Mouse (Mus musculus): ENCODE data around the gene Trip12. TPM values are rescaled to one million over a fixed set of nuclear protein-coding genes. Genes with fewer than 3 reads are reported as not detected.

Gene Trip12
- total RNA-seq, 4 experiments from 2014 or later = 177 to 244 (median 207) TPM

DNA sequence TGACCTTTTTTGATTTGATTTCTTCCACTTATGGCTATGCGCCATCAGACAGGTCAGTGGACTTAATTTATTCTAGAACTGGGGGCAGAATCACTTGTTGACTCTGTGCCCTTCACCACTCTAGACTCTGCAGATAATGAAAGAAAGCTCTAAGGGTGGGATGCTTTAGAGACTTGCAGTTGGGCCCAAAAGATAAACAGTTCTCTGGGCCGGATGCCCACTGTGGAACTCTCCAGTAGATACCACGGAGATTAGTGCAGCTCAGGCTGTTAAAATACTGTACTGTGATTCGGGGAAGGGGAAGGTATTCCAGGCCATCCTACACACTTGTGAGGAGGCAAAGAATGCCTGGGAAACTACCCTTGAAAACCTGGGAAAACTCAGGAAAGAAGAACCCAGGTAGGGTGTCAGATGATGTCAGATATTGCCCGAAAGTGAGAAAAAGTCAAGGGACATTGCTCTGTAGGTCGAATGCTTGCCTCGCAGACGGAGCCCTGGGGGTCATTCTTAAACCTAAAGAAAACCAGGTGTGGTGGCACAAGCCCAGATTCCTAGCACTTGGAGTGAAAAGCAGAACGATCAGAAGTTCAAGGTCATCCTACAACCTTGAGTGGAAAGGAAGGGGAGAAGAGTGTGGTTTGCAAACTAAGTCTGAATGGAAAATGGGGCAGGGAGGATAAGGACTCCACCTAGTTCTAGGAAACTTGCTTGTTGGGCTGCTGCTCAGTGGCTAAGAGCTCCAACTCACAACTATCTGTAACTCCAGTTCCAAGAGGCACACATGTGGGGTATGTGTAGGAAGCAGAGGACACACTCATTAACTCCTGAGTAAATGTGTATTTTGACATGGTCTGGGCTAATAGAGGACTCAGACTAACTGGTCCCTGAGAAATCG is 20.3 kb upstream of the Trip12 start:
- no peak for DNase-seq (ENCODE audit: low spot score in 2 of 2)

- no peak for DNase-seq (ENCODE audit: low spot score in 2 of 2)
Measured at GRCm38 (mm10) chr1:84859597-84859996, 19.3 kb upstream of the Trip12 start.

DNA sequence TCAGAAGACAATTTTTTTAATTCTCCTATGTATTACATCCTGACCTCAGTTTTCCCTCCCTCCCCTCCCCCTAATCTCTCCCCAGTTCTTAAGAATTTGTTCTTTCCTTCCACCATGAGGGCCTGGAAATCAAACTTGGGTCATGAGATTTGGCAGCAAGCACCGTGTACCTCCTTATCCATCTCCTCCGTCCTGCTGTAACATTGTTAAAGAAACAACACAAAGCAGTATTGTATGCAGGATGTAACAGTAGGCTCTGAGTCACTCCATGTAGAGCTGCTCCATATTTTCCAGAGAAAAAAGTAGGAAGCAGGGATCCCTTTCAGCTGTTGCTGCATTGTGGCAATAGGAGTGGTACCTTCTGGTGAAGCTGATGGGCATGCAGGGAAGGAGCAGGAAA is 15.4 kb upstream of the Trip12 start:
- DNase-seq (ENCODE audit: low spot score in 2 of 2) = no peak

GRCm38 (mm10) chr1:84854966-84855365 is 14.7 kb upstream of the Trip12 start:
- no peak for DNase-seq (ENCODE audit: low spot score in 2 of 2)

GRCm38 (mm10) chr1:84853721-84854120 is 13.4 kb upstream of the Trip12 start:
- no peak for DNase-seq (ENCODE audit: low spot score in 2 of 2)

- no peak for DNase-seq (ENCODE audit: low spot score in 2 of 2)
Measured at GRCm38 (mm10) chr1:84851512-84852235, 11.4 kb upstream of the Trip12 start.

GRCm38 (mm10) chr1:84850471-84850870 is 10.2 kb upstream of the Trip12 start:
- no peak for DNase-seq (ENCODE audit: low spot score in 2 of 2)

GRCm38 (mm10) chr1:84849804-84850203 is 9.5 kb upstream of the Trip12 start:
- DNase-seq (ENCODE audit: low spot score in 2 of 2) = no peak

DNA sequence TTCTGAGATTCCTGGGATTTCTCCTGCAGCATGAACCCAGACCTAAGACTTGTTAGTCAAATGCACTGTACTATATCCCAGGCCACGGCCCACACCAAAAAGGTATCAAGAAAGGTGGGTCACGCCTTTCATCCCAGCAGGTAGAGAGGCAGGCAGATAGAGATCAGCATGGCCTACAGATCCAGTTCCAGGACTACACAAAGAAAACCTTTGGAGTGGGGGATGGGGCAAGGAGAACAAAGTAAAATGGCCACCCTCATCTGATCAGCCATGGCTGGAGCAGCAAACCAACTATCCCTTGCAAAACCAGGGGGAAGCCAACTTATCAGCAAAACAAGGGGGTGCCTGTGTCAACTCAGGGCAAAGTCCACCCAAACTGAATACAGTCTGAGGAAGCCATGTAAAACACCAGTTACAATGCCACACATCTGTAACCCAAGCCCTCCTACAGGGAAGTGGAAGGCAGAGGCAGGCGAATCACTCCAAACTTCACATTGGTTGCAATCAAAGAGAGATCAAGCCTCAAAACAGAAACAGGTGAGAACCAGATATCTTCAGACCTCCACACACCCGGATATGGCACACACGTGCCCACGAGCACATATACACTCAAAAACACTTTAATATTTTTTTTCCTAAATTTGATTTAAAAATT is 8.6 kb upstream of the Trip12 start:
- DNase-seq (ENCODE audit: low spot score in 2 of 2) = no peak

GRCm38 (mm10) chr1:84848335-84848734 is 8.0 kb upstream of the Trip12 start:
- no peak for DNase-seq (ENCODE audit: low spot score in 2 of 2)

- no peak for DNase-seq (ENCODE audit: low spot score in 2 of 2)
Measured at GRCm38 (mm10) chr1:84847698-84848097, 7.4 kb upstream of the Trip12 start.

- DNase-seq (ENCODE audit: low spot score in 2 of 2) = no peak
Measured at GRCm38 (mm10) chr1:84843366-84843765, 3.0 kb upstream of the Trip12 start.

GRCm38 (mm10) chr1:84841061-84841460 is 745 bp upstream of the Trip12 start:
- no peak for DNase-seq (ENCODE audit: low spot score in 2 of 2)

- DNase-seq (ENCODE audit: low spot score in 2 of 2) = peak; percentile 90 to 91
Measured at GRCm38 (mm10) chr1:84839309-84840017, 853 bp downstream of the Trip12 start, which contains the start of gene Fbxo36. Gene Fbxo36, plus strand, starts transcription at chr1:84839841.

GRCm38 (mm10) chr1:84838621-84839151 is 1.6 kb downstream of the Trip12 start:
- DNase-seq (ENCODE audit: low spot score in 2 of 2) = peak; percentile 36 to 60

DNA sequence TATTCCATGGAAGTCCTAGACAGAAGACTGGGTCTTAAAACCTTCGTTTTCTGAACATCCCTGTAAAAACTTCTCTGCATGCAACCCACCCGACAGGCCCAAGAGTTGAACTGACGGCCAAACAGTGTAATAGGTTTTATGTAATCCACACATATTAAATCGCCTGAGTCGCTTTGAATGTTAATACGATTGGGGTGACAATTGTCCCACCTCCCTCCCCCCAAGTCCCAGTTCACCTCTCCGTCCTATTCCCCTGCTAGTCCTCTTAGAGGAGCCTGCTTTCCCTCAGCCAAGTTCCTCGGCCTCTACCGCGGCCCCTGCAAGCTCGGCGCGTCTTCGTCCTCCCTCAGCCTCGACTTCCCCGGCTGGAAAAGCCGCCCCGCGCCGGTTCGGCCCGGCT is 2.2 kb downstream of the Trip12 start:
- no peak for DNase-seq (ENCODE audit: low spot score in 2 of 2)

GRCm38 (mm10) chr1:84837523-84838145 is 2.7 kb downstream of the Trip12 start:
- DNase-seq (ENCODE audit: low spot score in 2 of 2) = no peak

DNA sequence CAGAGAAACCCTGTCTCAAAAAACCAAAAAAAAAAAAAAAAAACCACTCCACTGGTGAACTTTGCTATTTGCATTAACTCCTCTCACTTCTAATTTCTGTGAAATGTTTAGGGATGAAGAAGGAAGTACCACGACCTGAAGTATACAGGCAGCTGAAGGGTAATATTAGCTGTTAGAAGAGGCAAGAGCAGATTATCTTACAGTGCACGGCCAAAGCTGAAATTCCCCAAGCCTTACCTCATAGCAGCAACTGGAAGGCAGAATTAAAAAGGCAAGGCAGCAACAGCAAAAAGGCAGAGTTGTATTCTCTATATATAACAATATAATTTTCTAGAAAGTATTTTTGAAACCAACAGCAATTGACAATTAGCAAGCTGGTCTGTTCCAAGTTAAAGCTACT is 15.2 kb downstream of the Trip12 start:
- no peak for DNase-seq (ENCODE audit: low spot score in 2 of 2)

DNA sequence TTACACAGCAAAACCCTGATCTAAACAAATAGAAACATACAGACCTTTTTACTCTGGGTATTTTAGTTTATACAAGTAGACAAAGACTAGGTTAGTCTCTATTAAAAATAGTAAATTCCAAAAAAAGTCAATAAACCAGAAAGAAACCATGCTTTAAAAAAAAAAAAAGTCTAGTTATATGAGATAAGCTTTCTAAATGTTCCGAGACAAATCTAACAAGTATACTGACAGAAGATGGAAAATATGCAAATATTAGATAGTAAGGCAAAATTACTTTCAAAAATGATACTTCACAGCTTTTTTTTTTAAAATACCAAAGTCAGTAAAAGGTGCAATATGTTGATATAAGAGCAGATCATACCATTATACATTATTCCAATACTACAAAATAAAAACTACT is 22.7 kb downstream of the Trip12 start:
- DNase-seq (ENCODE audit: low spot score in 2 of 2) = no peak

DNA sequence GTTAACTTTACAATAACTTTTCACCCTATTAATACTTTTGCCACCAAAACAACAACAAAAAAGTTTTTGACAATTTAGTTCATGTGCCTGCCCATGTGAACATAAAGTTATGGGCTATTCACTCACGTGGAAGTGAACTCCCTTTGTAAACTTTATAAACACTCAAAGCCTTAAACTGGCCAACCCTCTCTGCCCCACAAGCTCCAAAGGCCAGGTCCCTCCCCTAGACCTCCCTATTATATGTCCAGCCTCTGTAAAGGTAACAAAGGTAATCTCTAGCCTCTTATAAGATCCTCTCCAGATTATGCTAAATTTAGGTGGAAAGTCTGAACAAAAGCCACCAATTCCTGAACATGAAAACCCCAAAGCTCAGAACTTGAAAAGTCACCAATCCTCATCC is 36.5 kb downstream of the Trip12 start:
- DNase-seq (ENCODE audit: low spot score in 2 of 2) = no peak

DNA sequence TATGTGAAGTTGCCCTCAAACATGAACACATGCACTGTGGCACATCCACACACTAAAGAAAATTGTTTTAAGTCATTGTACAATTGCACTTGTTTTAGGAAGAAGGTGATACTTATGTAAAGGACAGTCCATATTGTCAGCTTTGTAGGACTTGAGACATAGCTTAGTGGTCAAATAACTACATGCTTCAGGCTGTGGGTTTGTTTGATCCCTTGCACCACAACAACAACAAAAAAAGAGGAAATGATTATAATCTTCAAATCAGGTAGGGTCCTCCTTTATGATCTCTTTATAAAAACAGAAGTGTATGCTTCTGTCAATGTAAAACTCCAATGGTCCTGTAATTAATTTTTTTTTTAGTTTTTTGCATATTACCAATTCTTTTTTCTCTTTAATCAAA is 41.1 kb downstream of the Trip12 start:
- DNase-seq (ENCODE audit: low spot score in 2 of 2) = no peak

Measured in left cerebral cortex, adult 8-10 months (tissue).